Mouse (Mus musculus) lung, postnatal 10 days (tissue): Measurements from ENCODE around the gene Lrrc31.

Experiments used
- DNase-seq: peaks from one replicate; pipeline ENCODE4 v3.0.0; 2021

Gene Lrrc31

DNA sequence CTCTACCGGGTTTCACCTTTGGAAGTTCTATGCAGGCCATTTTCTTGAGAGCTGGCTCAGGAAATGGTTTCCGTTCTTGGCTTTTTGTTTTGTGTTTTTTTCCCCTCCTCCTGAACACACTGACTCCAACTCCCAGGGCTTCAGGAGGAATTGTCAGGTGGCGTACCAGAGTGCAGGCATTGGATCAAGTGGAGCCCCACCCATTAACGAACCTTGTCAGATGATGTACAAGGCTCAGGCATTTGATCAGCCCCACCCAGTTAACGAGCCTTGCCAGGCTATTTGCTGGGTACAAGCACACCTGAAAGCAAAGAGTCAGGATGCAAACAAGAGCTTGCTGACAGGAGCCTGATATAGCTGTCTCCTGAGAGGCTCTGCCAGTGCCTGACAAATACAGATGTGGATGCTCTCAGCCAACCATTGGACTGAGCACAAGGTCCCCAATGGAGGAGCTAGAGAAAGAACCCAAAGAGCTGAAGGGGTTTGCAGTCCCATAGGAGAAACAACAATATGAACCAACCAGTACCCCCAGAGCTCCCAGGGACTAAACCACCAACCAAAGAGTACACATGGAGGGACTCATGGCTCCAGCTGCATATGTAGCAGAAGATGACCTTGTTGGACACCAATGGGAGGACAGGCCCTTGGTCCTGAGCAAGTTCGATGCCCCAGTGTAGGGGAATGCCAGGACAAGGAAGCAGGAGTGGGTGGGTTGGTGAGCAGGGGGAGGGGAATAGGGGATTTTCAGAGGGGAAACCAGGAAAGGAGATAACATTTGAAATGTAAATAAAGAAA lies at the start of gene Lrrc31:
TSS of gene Lrrc31 (minus strand) at position 133 of the 795 bp plus-strand sequence.
- DNase-seq = peak; percentile 5

DNA sequence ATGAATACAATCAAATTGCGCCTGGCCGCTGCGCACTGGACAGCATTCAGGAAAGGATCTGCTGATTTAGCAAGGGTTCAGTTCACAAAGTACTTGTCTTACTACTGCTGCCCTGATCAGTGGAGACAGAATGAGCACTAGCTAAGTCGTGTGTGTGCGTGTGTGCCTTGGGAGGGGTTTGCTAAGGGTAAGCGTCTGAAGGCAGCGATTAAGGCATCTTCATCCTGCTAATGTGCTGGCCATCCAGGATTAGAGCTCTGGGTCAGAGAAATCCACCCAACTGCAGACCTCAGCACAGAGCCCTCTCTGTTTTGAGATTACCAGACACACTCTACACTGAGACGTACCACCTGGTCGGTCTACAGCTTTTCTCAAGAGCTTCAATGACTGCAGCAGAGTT lies 48.7 kb upstream of the Lrrc31 start:
- no peak for DNase-seq

DNA sequence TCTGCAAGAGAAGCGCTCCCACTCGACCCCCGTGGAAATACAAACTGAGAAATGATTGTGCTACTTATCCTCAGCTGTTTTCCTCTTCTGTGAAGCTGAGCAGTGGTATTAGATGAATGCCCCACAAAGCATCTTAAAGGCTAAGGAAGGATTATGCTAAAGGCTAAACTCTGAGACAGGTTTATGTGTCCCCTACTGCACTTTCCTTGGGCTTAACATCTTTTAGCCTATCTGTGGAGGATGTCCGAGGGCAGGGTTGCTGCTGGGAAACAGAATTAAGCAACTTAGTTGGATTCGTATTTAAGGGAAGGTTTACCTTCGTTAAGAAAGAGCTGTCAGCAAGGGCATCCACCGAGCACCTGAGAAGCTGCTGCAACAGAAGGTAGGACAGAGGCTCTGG lies 46.4 kb upstream of the Lrrc31 start, which contains the start of gene Samd7:
TSS of gene Samd7 (plus strand) at position 288 of the 400 bp plus-strand sequence.
- DNase-seq = no peak

DNA sequence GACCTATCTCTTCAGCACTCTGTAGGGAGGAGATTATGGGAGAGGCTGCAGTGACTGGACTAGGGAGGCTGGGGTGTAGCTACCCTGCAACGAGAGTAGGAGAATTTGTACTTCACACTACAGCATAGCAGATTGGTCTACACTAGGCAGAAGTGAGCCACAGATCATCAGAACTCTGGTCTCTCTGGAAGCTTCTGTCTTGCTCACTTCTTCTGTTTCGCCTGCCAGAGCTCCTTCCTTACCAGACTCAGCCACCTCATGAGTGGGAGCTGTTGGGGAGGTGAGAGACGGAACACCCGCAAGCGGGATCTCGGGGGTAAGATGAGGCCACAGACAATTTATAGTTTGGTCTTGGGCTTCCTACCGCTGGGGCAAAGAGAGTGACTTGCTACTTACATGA lies 43.2 kb upstream of the Lrrc31 start:
- no peak for DNase-seq

DNA sequence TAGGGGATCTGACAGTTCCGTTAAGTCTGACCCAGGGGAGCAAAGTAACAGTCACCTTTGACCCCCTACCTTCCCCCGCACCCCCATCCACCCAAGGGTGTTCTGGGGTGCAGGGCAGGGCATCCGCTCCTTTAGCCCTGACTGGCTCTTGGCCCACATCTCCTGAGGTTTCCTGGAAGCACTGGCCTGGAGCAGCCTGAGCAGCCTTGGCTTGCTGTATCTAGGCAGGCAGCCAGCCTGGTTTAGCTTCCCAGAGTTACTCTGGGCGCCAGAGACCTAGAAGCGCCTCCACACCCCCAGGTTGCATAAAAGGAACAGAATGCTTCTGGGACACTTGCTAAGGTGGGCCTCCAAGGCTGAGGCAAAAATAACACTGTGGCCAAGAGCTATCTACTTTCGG lies 41.7 kb upstream of the Lrrc31 start:
- DNase-seq = no peak

DNA sequence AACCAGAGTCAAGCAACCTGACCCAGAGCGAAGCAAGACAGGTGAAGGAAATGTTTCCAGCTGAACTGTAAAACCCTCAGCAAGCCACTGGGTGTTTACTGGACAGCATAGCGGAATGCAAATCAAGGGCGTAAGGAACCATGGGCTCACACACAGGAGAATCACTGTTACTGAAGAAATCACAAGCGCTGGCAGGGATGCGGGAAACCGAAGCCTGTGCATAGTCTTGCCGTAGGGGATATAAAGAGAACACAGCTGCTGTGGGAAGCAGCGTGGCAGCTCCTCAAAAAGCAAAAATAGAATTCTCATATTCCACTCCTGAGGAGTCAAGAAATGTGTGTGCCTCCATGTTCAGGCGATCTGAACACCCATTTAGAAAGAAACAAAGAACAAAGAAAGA lies 37.2 kb upstream of the Lrrc31 start:
- DNase-seq = no peak

DNA sequence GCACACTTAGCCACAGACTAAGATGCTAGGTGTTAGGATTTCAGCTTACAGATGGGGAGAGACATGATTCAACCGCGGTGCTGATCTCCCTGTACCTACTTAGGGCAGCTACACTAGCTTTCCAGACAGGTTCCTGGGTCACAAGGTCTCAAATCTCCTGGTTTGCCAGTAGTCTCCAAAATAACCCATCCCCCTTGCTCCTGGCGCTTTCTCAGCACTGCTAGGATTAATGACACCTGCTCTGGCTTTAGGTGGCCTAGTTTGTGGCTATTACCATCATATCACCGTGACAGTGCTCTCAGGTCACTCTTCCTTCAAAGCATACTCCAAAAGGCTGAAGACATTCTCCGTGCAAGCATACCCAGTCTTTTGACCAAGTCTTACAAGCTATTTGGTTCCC lies 29.4 kb upstream of the Lrrc31 start:
- DNase-seq = no peak

DNA sequence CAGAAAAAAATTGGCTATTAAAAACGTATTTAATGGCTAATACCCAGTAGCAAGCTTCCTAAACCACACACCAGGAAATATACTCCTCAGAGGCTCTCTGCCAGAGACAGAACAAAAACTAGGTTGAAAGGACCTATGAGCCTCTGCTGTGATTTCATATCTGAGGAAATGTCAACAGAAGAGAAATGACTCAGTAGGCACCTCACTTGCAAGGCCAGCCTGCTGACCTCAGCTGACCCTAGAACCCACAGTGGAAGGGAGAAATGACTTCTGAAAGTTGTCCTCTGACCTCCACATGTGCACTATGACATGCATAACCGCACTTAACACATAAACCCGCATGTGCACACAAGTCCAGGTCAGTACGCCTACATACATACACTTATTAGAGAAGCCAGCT lies 27.6 kb upstream of the Lrrc31 start:
- DNase-seq = no peak

DNA sequence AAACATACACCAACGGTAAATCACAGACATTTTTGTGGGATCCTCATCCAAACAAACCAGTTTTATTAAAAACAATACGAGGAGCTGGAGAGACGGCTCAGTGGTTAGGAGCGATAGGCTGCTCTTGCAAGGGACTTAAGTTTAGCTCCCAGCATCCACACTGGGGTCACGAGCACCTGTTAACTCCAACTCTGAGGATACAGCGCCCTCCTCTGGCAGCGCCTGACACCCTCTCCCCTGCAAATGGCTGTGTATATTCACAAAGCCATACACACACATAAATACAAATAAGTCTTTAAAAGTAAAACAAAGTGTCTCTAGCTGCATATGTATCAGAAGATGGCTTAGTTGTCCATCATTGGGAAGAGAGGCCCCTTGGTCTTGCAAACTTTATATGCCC lies 25.9 kb upstream of the Lrrc31 start:
- peak; percentile 3 for DNase-seq

DNA sequence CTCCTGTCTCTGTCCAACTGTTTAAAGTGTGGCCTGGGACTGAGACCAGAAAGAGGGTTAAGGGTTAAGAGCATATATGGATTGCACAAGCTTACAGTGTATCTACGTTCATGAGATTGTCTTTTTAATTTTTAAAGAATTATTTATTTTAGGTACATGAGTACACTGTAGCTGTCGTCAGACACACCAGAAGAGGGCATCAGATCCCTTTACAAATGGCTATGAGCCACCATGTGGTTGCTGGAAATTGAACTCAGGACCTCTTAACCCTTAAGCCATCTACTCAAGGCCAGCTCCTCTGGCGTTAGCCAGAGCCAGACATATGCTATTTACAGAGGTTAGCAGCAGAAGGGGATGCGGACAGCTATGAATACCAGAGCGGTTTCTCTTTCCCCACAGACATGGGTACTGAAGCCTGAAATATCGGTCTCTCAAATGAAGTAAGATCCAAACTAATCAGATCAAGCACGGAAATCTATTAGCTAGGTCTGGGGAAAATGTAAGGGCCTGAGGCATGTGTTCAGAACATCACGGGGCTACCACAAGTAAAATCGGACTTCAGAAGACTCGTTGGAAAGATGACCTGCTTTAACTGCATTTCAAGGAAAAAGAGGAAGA lies 25.3 kb upstream of the Lrrc31 start:
- no peak for DNase-seq

DNA sequence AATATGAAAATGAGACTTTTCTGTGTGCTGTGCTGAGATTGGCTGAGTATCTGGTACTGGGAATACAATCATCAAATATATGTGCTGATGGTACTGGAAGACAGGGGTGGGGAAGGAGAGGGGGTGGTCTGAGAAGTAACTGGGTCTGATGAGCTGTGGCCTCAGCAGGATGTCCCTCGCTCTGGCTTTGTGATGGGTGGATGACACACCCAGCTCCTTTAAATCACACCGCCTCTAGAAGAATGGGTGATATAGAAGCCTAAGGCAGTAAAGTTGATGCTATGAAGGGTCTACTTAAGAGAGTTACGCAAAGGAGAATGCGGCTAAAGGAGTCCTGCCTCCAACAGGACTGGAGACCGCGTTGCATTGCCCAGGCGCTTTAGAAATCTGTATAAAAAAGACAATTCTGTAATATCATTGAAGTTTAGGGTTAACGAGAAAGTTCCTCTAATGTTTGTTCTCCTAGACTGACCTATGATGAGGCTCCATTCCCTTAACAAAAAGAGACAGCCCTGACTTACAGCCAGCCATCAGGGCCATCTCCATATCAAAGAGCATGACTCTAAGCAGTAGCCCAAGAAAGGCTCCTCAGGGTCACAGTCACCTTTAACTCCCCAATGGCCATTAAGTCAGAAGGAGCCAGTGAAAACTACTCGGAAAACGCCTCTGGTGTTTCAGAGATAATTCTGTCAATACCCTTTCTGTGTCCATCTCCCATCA lies 24.6 kb upstream of the Lrrc31 start:
- no peak for DNase-seq

DNA sequence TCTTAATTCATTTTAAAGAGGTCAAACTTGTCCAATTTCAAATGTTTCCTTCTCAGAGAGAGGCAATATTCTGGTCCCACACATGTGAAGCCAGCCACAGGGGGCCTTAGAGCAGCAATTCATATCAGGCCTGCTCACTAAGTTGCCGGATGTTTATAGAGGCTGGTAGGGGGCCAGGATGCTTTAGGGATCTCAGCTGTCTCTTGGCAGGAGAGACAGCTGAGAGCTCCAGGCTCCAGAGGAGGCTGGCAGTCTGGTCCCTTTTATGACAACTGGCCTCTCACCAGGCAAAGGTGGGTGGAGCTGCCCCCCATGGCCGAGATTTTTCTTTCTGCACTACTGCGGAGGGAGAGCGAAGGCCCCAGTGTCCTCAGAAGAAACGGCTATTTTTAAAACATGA lies 23.5 kb upstream of the Lrrc31 start:
- peak; percentile 43 for DNase-seq

DNA sequence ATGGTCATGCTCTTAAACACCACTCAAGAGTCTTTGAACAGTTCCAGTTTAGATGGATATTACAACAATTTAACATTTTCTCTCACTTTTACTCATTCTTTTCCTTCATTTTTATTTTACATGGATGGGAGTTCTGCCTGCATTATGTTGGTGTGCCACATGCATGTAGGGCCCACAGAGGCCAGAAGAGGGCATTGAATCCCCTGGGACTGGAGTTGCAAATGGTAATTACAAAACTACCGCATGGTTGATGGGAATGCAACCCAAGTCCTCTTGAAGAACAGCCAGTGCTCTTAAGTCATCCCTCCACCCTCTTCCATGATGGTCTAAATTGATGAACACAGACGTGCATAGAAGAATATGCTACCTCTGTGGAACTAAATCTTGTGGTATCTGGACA lies 22.8 kb upstream of the Lrrc31 start:
- no peak for DNase-seq

DNA sequence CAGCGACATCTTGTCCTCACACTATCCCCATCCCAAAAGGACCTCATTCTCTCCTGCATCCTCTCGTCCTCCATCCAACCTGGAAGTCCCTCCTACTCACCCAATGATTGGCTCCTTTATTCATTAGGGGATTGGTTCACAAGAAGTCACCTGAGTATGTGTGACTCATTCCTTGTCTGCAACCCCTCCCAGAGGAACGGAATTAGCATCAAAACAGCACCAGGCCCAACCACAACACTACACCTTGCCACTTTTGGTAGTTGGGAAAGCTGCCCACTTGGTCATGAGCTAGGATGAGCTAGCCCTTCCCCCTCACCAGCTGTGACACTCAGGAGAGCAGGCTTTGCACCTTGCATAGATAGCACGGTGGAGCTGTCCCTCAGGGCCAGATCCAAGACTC lies 22.4 kb upstream of the Lrrc31 start:
- no peak for DNase-seq

DNA sequence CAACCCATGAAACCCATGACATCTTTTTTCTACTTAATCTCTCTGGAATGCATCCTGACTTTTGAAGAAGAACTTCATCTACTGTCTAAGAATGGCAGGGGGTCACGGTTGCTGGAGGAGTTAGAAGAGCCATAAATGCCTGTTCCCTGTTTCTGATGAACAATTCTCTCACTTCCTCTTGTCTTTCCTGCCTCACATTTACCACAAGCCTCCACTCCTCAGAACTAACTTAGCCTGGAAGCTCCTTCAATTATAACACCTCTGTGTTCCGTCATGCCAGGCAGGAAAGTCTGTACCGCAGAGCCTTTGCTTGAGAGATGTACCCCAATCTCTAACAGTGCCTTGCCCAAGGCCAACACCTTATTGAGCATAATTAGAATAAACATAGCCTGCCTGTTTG lies 19.0 kb upstream of the Lrrc31 start:
- DNase-seq = no peak

DNA sequence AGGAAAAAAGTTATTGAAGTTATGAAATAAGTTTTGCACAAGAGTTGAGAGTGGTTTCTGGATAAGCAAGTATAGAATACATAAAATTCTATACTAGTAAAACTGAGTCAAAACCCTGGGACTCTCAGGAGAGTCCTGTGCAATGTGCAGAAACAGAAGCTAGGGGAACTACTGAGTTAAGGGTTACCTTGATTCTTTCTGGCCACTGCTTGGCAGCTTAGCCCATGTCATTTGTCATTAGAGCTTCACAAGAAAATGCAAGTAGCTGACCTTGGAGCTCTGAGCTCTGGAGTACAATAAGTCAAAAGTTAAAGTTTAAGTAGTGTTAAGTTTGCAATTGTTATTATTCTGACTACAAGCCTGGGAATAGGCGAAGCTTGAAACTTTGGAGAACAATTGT lies 13.7 kb upstream of the Lrrc31 start:
- no peak for DNase-seq

DNA sequence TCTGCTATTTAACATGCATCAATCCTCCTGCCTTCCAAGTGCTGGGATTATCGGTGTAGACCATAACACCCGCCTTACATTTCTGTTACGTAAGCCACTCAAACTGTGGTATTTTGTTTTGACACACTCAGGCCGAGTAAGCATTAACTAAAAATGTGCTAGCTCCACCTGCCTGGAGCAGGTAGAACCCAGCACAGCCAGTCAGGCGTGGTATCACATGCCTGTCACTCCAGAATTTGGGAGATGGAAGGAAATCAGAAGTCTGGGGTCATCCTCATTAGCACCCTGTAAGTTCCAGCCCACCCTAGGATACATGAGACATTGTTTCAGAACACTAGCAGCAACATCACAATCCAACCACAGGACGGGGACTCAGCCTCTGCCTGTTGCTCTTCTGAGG lies 10.5 kb upstream of the Lrrc31 start:
- no peak for DNase-seq

DNA sequence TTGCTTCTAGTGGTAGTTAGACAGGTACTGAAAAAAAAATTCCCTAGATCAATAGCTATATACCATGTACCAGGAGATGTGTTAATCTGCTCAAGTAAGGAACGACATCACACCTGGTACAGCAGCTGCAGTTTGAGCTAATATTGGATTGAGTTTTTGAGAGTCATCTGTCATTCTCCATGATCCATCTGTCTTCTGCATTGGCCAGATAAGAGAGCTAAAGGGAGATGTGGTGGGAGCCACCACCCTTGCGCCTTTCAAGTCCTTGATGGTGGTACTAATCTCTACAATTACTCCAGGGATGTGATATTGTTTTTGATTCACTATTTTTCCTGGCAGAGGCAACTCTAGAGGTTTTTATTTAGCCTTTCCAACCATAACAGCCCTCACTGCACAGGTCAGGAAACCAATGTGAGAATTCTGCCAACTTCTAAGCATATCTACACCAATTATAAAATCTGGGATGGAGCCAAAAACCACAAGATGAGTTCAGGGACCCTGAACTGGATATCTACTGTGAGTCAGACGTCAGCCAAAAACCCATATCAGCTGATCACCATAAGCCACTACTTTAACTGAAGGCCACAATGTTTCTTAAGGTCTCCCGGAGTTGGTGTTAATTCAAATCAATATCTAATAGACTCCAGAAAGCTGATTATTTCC lies 7.1 kb upstream of the Lrrc31 start:
- DNase-seq = no peak

DNA sequence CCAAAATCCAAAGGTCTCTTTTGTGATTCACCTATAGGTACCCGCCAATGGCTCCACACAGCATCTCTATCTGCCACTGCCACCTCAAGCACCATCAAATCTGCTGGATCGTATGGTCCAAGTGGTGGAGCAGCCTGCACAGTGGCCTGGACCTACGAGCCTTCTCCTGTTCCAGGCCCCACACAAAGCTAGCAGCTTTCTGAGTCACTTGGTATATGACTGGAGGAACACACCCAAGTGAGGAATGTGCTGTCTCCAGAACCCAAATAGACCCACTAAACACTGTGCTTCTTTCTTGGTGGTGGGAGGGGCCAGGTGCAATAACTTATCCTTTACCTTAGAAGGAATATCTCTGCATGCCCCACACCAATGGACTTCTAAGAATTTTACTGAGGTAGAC lies 6.3 kb upstream of the Lrrc31 start:
- no peak for DNase-seq

DNA sequence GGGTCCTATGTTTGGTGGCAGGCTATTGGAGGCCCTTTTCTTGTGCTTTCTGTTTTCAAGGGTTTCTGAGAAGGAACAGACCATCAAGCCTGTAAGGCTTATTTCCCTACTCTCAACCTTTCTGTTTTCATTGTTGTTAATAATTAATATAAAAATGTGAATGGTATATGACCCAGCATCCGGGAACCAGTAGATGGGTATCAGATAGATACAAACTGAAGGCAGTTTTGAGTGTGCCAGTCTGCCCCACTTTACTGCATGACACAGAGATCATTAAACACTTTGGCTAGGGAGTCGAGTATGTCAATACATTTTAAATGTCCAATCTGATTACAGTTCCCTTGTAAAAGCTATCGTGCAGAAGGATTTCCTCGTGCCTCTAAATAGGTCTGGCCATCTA lies 1.8 kb downstream of the Lrrc31 start:
- DNase-seq = no peak

DNA sequence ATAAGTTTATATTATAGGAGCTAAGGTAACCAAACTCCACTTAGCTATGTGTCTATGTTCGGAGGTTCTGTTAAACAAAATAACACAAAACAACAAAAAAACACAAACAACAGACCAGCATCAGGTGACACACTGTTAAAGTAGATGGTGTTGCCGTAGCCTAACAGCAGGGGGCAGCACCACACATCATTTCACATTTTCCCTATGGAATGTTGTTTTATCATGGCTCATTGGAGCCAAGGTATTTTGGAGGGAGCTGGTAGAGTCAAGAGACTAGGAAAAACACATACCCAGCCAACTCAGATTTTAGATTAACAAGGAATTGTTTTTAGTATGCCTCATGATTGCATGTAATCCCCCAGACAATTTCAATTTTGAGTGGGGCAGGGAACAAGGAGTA lies 3.3 kb downstream of the Lrrc31 start:
- peak; percentile 64 for DNase-seq

DNA sequence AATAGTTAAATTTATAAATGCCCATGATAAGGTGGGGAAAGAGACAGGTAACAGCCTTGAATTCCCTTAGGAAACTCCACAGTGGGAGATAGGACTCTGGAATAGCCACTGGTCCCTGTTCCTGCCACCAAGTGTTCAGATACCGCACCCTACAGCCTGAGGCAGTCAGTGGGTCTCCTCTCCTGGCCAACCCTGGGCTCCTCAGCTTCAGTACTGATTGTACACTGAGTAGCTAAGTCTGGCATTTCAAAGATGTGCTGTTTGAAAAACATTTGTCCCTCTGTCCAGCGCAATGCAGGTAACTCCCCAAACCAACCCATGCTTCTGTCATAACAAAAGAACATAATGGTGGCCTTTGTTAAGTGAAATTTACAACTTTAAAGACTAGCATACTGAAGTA lies 4.0 kb downstream of the Lrrc31 start:
- DNase-seq = no peak

DNA sequence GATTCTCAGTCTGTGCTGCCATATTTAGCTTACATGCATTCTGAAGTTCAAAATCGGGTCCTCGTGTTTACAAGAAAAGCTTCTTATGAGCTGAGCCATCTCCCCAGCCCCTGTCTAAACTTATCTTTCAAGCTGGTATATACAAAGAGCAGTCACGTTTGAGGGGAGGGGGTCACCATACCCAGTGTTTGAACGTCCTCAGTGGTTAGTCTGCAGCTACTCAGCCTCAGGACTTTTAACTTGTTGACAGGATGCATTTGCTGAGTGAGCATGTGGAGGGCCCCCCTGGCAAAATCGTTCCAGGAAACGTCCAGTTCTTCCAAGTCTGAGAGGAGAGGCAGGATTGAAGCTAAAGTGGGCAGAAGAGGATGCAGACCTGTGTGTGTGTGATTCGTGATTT lies 8.7 kb downstream of the Lrrc31 start:
- DNase-seq = no peak

DNA sequence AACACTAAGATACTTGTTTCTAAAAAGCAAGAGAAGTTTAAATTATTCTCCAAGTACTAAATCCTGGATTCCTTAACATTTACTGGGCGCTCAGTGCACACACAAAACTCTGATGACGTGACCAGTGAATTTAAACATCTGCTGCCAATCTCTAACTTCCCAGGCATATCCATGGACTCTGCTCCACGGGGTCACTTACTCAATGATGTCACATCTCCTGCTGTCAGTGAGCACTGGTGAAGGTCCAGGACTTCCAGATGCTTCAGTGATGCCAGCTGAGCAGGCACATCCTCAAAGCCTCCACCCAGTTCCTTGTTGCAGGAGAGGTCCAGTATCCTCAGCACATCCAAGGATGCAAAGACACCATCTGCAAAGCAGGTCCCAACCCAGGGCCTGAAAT lies 12.4 kb downstream of the Lrrc31 start:
- DNase-seq = peak; percentile 16
